Mouse (Mus musculus): ENCODE data around the gene Gm45062. TPM values are rescaled to one million over a fixed set of nuclear protein-coding genes. Genes with fewer than 3 reads are reported as not detected.
"Not testable (repeated sequence)": the region's sequence is repeated elsewhere in the genome, so short reads cannot be mapped to it uniquely, and the experiment has no call there.

Gm45062 gene
- total and polyA plus RNA-seq, 3 experiments, result 2.2 to 3.6 TPM; not detected in 1

- H3K79me2 ChIP-seq (ENCODE audit: control insufficient read depth, insufficient read depth, low read length, poor library complexity), result no peaks in the 10 kb centered on the region
- no peak overlapping the region for H3K4me3 ChIP-seq (ENCODE audit: control insufficient read depth in 1 of 2, insufficient read depth in 1 of 2, low read depth in 2 of 2, low read length in 2 of 2)
- no peak for TF ChIP-seq TAL1 (IDR thresholded peaks at IDR 0.05; ENCODE audit: low read length)
- TF ChIP-seq MEF2A (IDR thresholded peaks at IDR 0.05; ENCODE audit: extremely low read depth, insufficient replicate concordance, low read depth, low read length, poor library complexity, severe bottlenecking), result no peak
- TF ChIP-seq USF1 (IDR thresholded peaks at IDR 0.05; ENCODE audit: low read depth, low read length), result no peak
- no peak for TF ChIP-seq ETS1 (IDR thresholded peaks at IDR 0.05; ENCODE audit: low read depth, low read length)
- TF ChIP-seq POLR2A (IDR thresholded peaks at IDR 0.05; ENCODE audit: control insufficient read depth in 1 of 2, insufficient read depth in 1 of 2, low read depth in 1 of 2, low read length in 2 of 2, poor library complexity in 1 of 2), result no peak
- no peak for TF ChIP-seq EP300 (IDR thresholded peaks at IDR 0.05; ENCODE audit: low read depth in 1 of 2, low read length in 2 of 2)
- TF ChIP-seq CTCF (IDR thresholded peaks at IDR 0.05 in 2 of 3, conservative IDR thresholded peaks at IDR 0.05 in 1 of 3; ENCODE audit: control insufficient read depth in 1 of 3, insufficient read depth in 1 of 3, low read depth in 2 of 3, low read length in 3 of 3, poor library complexity in 1 of 3, severe bottlenecking in 1 of 3), result no peak
- TF ChIP-seq NELFE (IDR thresholded peaks at IDR 0.05; ENCODE audit: low read depth, low read length), result no peak
- no peaks in the 10 kb centered on the region for H3K9me3 ChIP-seq (replicated peaks; ENCODE audit: insufficient read depth, low read length)
- no peak overlapping the region for H3K9ac ChIP-seq (ENCODE audit: control insufficient read depth, low read depth, low read length, poor library complexity, severe bottlenecking)
- no peak for DNase-seq (ENCODE audit: low read depth, low spot score)
- H3K4me1 ChIP-seq (ENCODE audit: control insufficient read depth in 1 of 2, insufficient read depth in 2 of 2, low read length in 2 of 2), result no peaks in the 10 kb centered on the region
- H3K27ac ChIP-seq (ENCODE audit: control insufficient read depth, low read depth, low read length), result no peak overlapping the region
- no peaks in the 10 kb centered on the region for H3K36me3 ChIP-seq (ENCODE audit: control insufficient read depth in 1 of 2, insufficient read depth in 2 of 2, low read length in 2 of 2)
- no peaks in the 10 kb centered on the region for H3K27me3 ChIP-seq (ENCODE audit: control insufficient read depth in 1 of 2, insufficient read depth in 2 of 2, low read length in 2 of 2)
Observed at GRCm38 (mm10) chr6:8319591-8319990, 60.3 kb downstream of the Gm45062 start.

DNA sequence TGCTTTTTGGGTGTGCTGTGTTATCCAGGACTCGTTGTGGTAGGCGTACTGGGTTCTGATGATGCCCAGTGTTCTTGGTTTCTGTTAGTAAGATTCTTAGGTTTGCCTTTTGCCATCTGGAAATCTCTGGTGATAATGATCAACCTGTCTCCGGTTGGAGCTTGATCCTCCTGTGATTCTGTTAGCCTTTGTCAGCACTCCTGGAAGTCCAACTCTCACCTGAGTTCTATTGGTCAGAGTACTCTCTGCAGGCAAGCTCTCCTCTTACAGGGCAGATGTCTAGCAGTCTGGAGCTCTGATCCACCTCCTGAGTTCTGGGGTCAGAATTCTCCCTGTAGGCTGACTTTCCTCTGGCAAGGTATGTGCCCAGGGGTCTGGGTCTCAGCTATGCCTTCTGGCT, 72.2 kb downstream of the Gm45062 start:
- not testable (repeated sequence) for DNase-seq (ENCODE audit: low read depth, low spot score); H3K27me3 ChIP-seq (ENCODE audit: control insufficient read depth in 1 of 2, insufficient read depth in 2 of 2, low read length in 2 of 2); H3K4me1 ChIP-seq (ENCODE audit: control insufficient read depth in 1 of 2, insufficient read depth in 2 of 2, low read length in 2 of 2); H3K9ac ChIP-seq (ENCODE audit: control insufficient read depth, low read depth, low read length, poor library complexity, severe bottlenecking); H3K27ac ChIP-seq (ENCODE audit: control insufficient read depth, low read depth, low read length); H3K36me3 ChIP-seq (ENCODE audit: control insufficient read depth in 1 of 2, insufficient read depth in 2 of 2, low read length in 2 of 2); H3K9me3 ChIP-seq (replicated peaks; ENCODE audit: insufficient read depth, low read length); H3K79me2 ChIP-seq (ENCODE audit: control insufficient read depth, insufficient read depth, low read length, poor library complexity); H3K4me3 ChIP-seq (ENCODE audit: control insufficient read depth in 1 of 2, insufficient read depth in 1 of 2, low read depth in 2 of 2, low read length in 2 of 2)

DNA sequence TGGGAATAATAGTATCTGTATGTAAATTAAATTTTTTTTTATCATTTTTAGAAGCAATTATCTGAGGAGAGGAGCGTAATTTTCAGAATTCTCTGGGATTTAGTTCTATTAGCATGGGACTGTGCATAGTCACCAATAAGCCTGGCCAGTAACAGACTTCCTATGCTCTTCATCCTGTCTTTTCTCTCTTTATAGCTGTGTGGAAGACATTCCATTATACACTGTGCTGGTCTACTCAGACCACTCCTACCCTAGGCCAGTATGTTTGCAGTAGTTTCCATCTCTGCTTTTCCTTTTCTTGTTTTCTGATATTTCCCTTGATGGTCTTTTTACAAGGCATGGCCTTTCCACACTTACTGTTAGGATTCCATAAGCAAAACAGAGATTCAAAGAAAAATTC, 74.1 kb downstream of the Gm45062 start:
- no peak for TF ChIP-seq RAD21 (IDR thresholded peaks at IDR 0.05; ENCODE audit: low read depth, low read length)
- no peak for TF ChIP-seq TAL1 (IDR thresholded peaks at IDR 0.05; ENCODE audit: low read length)
- TF ChIP-seq TCF12 (IDR thresholded peaks at IDR 0.05; ENCODE audit: low read depth, low read length), result no peak
- TF ChIP-seq ZKSCAN1 (IDR thresholded peaks at IDR 0.05; ENCODE audit: low read depth, low read length), result no peak
- no peak for TF ChIP-seq MAFK (IDR thresholded peaks at IDR 0.05; ENCODE audit: borderline replicate concordance, low read depth, low read length)
- TF ChIP-seq UBTF (IDR thresholded peaks at IDR 0.05; ENCODE audit: borderline replicate concordance, insufficient read depth, low read depth, low read length), result no peak
- TF ChIP-seq HCFC1 (IDR thresholded peaks at IDR 0.05; ENCODE audit: low read depth, low read length), result no peak
- no peak for TF ChIP-seq GABPA (IDR thresholded peaks at IDR 0.05; ENCODE audit: low read depth, low read length)
- TF ChIP-seq GATA1 (IDR thresholded peaks at IDR 0.05; ENCODE audit: low read depth, low read length), result no peak
- no peaks in the 10 kb centered on the region for H3K79me2 ChIP-seq (ENCODE audit: control insufficient read depth, insufficient read depth, low read length, poor library complexity)
- H3K4me1 ChIP-seq (ENCODE audit: control insufficient read depth in 1 of 2, insufficient read depth in 2 of 2, low read length in 2 of 2), result no peaks in the 10 kb centered on the region
- no peak overlapping the region for H3K9ac ChIP-seq (ENCODE audit: control insufficient read depth, low read depth, low read length, poor library complexity, severe bottlenecking)
- H3K27ac ChIP-seq (ENCODE audit: control insufficient read depth, low read depth, low read length), result no peak overlapping the region
- no peaks in the 10 kb centered on the region for H3K27me3 ChIP-seq (ENCODE audit: control insufficient read depth in 1 of 2, insufficient read depth in 2 of 2, low read length in 2 of 2)
- H3K4me3 ChIP-seq (ENCODE audit: control insufficient read depth in 1 of 2, insufficient read depth in 1 of 2, low read depth in 2 of 2, low read length in 2 of 2), result no peak overlapping the region
- no peaks in the 10 kb centered on the region for H3K36me3 ChIP-seq (ENCODE audit: control insufficient read depth in 1 of 2, insufficient read depth in 2 of 2, low read length in 2 of 2)
- no peaks in the 10 kb centered on the region for H3K9me3 ChIP-seq (replicated peaks; ENCODE audit: insufficient read depth, low read length)
- no peak for DNase-seq (ENCODE audit: low read depth, low spot score)
